23 mouse cellular contexts compared by ENCODE assay signal in genomic region chr9:106739056-106739455, GRCm38 (mm10). TPM values are rescaled to one million over a fixed set of nuclear protein-coding genes. Genes with fewer than 3 reads are reported as not detected.
DNase-seq lines count a peak whose midpoint lies in the region; ATAC-seq and TF ChIP-seq lines count a peak whose summit lies in the region.
"Had no signal": no experiment of that assay in that cellular context is flagged by ENCODE, and none has a peak within 500 bp of the region (broad histone marks: within the 10 kb centered on the region; RNA-seq: fewer than 3 reads in every experiment).

No protein-coding gene starts in this region.

- H3K36me3 ChIP-seq in liver, adult 2 months (ENCODE audit: control insufficient read depth, insufficient read depth, low read length): no peaks in the 10 kb centered on the region
- 0 out of 2 replicates have a peak, but pooled peaks cover 2% of the 10 kb centered on the region for H3K36me3 ChIP-seq in liver, embryonic 11.5 days (ENCODE audit: control insufficient read depth, insufficient read depth, low read length)
- H3K36me3 ChIP-seq in hindbrain, embryonic 12.5 days: no peaks in the 10 kb centered on the region; the same call in 1 of the 2 replicates
- H3K36me3 ChIP-seq: heart, embryonic 13.5 days had no signal

- no peak for TF ChIP-seq CTCF in cerebellum, adult 2 months (IDR thresholded peaks at IDR 0.05; ENCODE audit: borderline replicate concordance, insufficient read depth, low read depth, low read length)
- TF ChIP-seq CTCF in liver, adult 2 months (IDR thresholded peaks at IDR 0.05; ENCODE audit: low read depth, low read length): no peak

- no peak for TF ChIP-seq POLR2A in cerebellum, adult 2 months (IDR thresholded peaks at IDR 0.05; ENCODE audit: borderline replicate concordance, insufficient read depth, low read length)
- TF ChIP-seq POLR2A in liver, adult 2 months (IDR thresholded peaks at IDR 0.05; ENCODE audit: extremely low read depth, insufficient read depth, low read length): no peak

- peaks cover 6% of the 10 kb centered on the region; the same call in 1 of the 2 replicates for H3K4me1 ChIP-seq in cerebellum, adult 2 months (ENCODE audit: control insufficient read depth, insufficient read depth, low read length)
- H3K4me1 ChIP-seq in liver, adult 2 months (ENCODE audit: control insufficient read depth, insufficient read depth, low read length): peaks cover 14% of the 10 kb centered on the region
- no peaks in the 10 kb centered on the region for H3K4me1 ChIP-seq in liver, embryonic 11.5 days (replicated peaks; ENCODE audit: control insufficient read depth, insufficient read depth, low read length)
- peaks cover 2% of the 10 kb centered on the region; the same call in 1 of the 2 replicates for H3K4me1 ChIP-seq in brown adipose tissue, adult 24 weeks (ENCODE audit: control insufficient read depth, insufficient read depth, insufficient read length, low read length)
- H3K4me1 ChIP-seq in hindbrain, embryonic 12.5 days: no peaks in the 10 kb centered on the region
- H3K4me1 ChIP-seq: forebrain, embryonic 10.5 days; forebrain, embryonic 13.5 days; heart, embryonic 10.5 days; heart, embryonic 13.5 days; hindbrain, embryonic 15.5 days had no signal

- H3K4me3 ChIP-seq in cerebellum, adult 2 months (replicated peaks; ENCODE audit: insufficient read depth, low read depth, low read length): no peak overlapping the region
- no peak overlapping the region for H3K4me3 ChIP-seq in liver, adult 2 months (ENCODE audit: insufficient read depth, low read depth, low read length)
- H3K4me3 ChIP-seq in liver, embryonic 11.5 days (ENCODE audit: low read depth, low read length): no peak overlapping the region
- no peak overlapping the region for H3K4me3 ChIP-seq in brown adipose tissue, adult 24 weeks (ENCODE audit: insufficient read depth, low read depth, low read length)
- H3K4me3 ChIP-seq in hindbrain, embryonic 12.5 days: no peak overlapping the region
- H3K4me3 ChIP-seq: forebrain, embryonic 10.5 days; forebrain, embryonic 13.5 days; gastrocnemius, adult 2 months; heart, embryonic 10.5 days; heart, embryonic 13.5 days; hindbrain, embryonic 15.5 days had no signal

- no peaks in the 10 kb centered on the region for H3K27me3 ChIP-seq in cerebellum, adult 2 months (ENCODE audit: control insufficient read depth, insufficient read depth, low read length)
- H3K27me3 ChIP-seq in liver, adult 2 months (ENCODE audit: control insufficient read depth, insufficient read depth, low read length): no peaks in the 10 kb centered on the region
- no peaks in the 10 kb centered on the region for H3K27me3 ChIP-seq in liver, embryonic 11.5 days (replicated peaks; ENCODE audit: control insufficient read depth, insufficient read depth, low read length)
- no peaks in the 10 kb centered on the region for H3K27me3 ChIP-seq in hindbrain, embryonic 12.5 days
- H3K27me3 ChIP-seq: forebrain, embryonic 13.5 days; heart, embryonic 13.5 days; hindbrain, embryonic 15.5 days had no signal

- 77% methylated on average over 1 of the region's 1 CpGs for WGBS in cerebellum, adult 2 months
- 9% methylated on average over 1 of the region's 1 CpGs for WGBS in liver, adult 2 months
- WGBS in liver, embryonic 11.5 days: 75% methylated on average over 1 of the region's 1 CpGs
- WGBS in hindbrain, embryonic 12.5 days: 79% methylated on average over 1 of the region's 1 CpGs

- ATAC-seq in liver, embryonic 11.5 days (replicated peaks; ENCODE audit: low FRiP score): no peak
- no peak for ATAC-seq in hindbrain, embryonic 12.5 days (ENCODE audit: low FRiP score)
- ATAC-seq: activated CD4-positive, CD25-positive, alpha-beta regulatory T cell, adult 4 months; forebrain, embryonic 13.5 days; forebrain, embryonic 16.5 days; intestine, postnatal 0 days had no signal

- peaks cover 10% of the 10 kb centered on the region; the same call in 1 of the 2 replicates for H3K79me2 ChIP-seq in liver, adult 2 months (ENCODE audit: control insufficient read depth, insufficient read depth, low read length)

- DNase-seq in adrenal gland, adult 2 months: peak; percentile 24
- no peak for DNase-seq in adrenal gland, postnatal 36 days
- peak in 1 of 2 experiments; percentile 33 for DNase-seq in cerebellum, adult 2 months
- DNase-seq in cerebellum, postnatal 36 days: no peak
- DNase-seq in liver, adult 2 months (ENCODE audit: extremely low read depth, low read depth, low spot score): peak; percentile 99
- DNase-seq in liver, embryonic 11.5 days (ENCODE audit: low spot score): no peak
- DNase-seq: cerebellum, postnatal 10 days; gastrocnemius, adult 2 months; gastrocnemius, postnatal 14 days; heart, adult 18-20 months; heart, postnatal 14 days; heart, postnatal 4 days; kidney, adult 2 months had no signal

- H3K4me2 ChIP-seq in liver, embryonic 11.5 days: no peak overlapping the region
- no peak overlapping the region for H3K4me2 ChIP-seq in hindbrain, embryonic 12.5 days (replicated peaks)
- H3K4me2 ChIP-seq: forebrain, embryonic 13.5 days; heart, embryonic 13.5 days; hindbrain, embryonic 15.5 days had no signal

- H3K27ac ChIP-seq in cerebellum, adult 2 months (ENCODE audit: insufficient read depth, low read length): peak overlapping the region; percentile 19; the same call in 1 of the 2 replicates
- peak overlapping the region; percentile 95 for H3K27ac ChIP-seq in liver, adult 2 months (replicated peaks; ENCODE audit: insufficient read depth, low read depth, low read length)
- H3K27ac ChIP-seq in liver, embryonic 11.5 days (ENCODE audit: low read depth, low read length): no peak overlapping the region
- H3K27ac ChIP-seq in brown adipose tissue, adult 24 weeks (replicated peaks; ENCODE audit: low read depth, low read length): peak overlapping the region; percentile 60; the same call in 1 of the 2 replicates
- H3K27ac ChIP-seq in hindbrain, embryonic 12.5 days: no peak overlapping the region
- H3K27ac ChIP-seq: forebrain, embryonic 10.5 days; forebrain, embryonic 13.5 days; gastrocnemius, adult 2 months; heart, embryonic 10.5 days; heart, embryonic 13.5 days; hindbrain, embryonic 15.5 days had no signal

- no peak overlapping the region for H3K9ac ChIP-seq in liver, adult 2 months (ENCODE audit: low read depth, low read length)
- no peak overlapping the region for H3K9ac ChIP-seq in liver, embryonic 11.5 days (ENCODE audit: low read depth, low read length)
- H3K9ac ChIP-seq in hindbrain, embryonic 12.5 days: no peak overlapping the region
- H3K9ac ChIP-seq: forebrain, embryonic 13.5 days; heart, embryonic 13.5 days; hindbrain, embryonic 15.5 days had no signal

- no peaks in the 10 kb centered on the region for H3K9me3 ChIP-seq in liver, embryonic 11.5 days (ENCODE audit: control insufficient read depth, low read length)
- H3K9me3 ChIP-seq in hindbrain, embryonic 12.5 days (replicated peaks): no peaks in the 10 kb centered on the region; the same call in 1 of the 2 replicates
- H3K9me3 ChIP-seq: forebrain, embryonic 10.5 days; heart, embryonic 10.5 days; heart, embryonic 13.5 days; hindbrain, embryonic 15.5 days had no signal

RNA-seq across cellular contexts. Expression of gene Rad54l2, which starts 49.9 kb away (rescaled TPM):
- 10 to 100 TPM; 13.2 to 24.8 TPM for total RNA-seq in adrenal gland, adult 2 months (2021)
- polyA plus RNA-seq in adrenal gland, adult 2 months (2012; rRNA removed): 44.6 and 68.0 TPM in 2 replicates
- total RNA-seq in adrenal gland, postnatal 36 days (2021): 10 to 100 TPM; 20.4 to 25.2 TPM
- 10.7 and 12.3 TPM in 2 replicates for polyA plus RNA-seq in cerebellum, adult 2 months (2012; rRNA removed)
- total RNA-seq in liver, adult 2 months (2014; rRNA removed): 8.1 and 8.9 TPM in 2 replicates
- polyA plus RNA-seq in liver, adult 2 months (2012; rRNA removed): 16.4 and 21.5 TPM in 2 replicates
- 4.0 and 4.5 TPM in 2 replicates for polyA plus RNA-seq in liver, embryonic 11.5 days (2014; fragmentation: Nextera tagmentation; extraction: Ambion mirVana)
- 4.6 and 7.1 TPM in 2 replicates for polyA plus RNA-seq in brown adipose tissue, adult 24 weeks (2012; ENCODE audit: insufficient read depth, insufficient read length, missing spikeins)
- polyA plus RNA-seq in hindbrain, embryonic 12.5 days (2016; fragmentation: Nextera tagmentation; extraction: Ambion mirVana): 9.1 and 9.5 TPM in 2 replicates

RNA-seq across cellular contexts. Expression of gene Tex264, which starts 53.3 kb away (rescaled TPM):
- 100 to 1,000 TPM; 128 to 130 TPM for total RNA-seq in adrenal gland, adult 2 months (2021)
- polyA plus RNA-seq in adrenal gland, adult 2 months (2012; rRNA removed): 230 and 245 TPM in 2 replicates
- total RNA-seq in adrenal gland, postnatal 36 days (2021): 100 to 1,000 TPM; 109 to 149 TPM
- polyA plus RNA-seq in cerebellum, adult 2 months (2012; rRNA removed): 96.5 and 102 TPM in 2 replicates
- total RNA-seq in liver, adult 2 months (2014; rRNA removed): 52.6 and 63.1 TPM in 2 replicates
- 147 and 163 TPM in 2 replicates for polyA plus RNA-seq in liver, adult 2 months (2012; rRNA removed)
- 29.3 and 33.1 TPM in 2 replicates for polyA plus RNA-seq in liver, embryonic 11.5 days (2014; fragmentation: Nextera tagmentation; extraction: Ambion mirVana)
- polyA plus RNA-seq in brown adipose tissue, adult 24 weeks (2012; ENCODE audit: insufficient read depth, insufficient read length, missing spikeins): 61.1 and 85.1 TPM in 2 replicates
- 40.7 and 41.0 TPM in 2 replicates for polyA plus RNA-seq in hindbrain, embryonic 12.5 days (2016; fragmentation: Nextera tagmentation; extraction: Ambion mirVana)

Comparison
In these comparisons a context has a peak if more than half of its experiments do, and no peak if none do; other contexts are left out.
1. DNase-seq: peak in adrenal gland, adult 2 months (single experiment) and liver, adult 2 months (single experiment); none in adrenal gland, postnatal 36 days (0 of 2), cerebellum, postnatal 36 days (0 of 2) and liver, embryonic 11.5 days (single experiment).
2. H3K27ac ChIP-seq: peak in cerebellum, adult 2 months (single experiment), liver, adult 2 months (single experiment) and brown adipose tissue, adult 24 weeks (single experiment); none in liver, embryonic 11.5 days (single experiment) and hindbrain, embryonic 12.5 days (single experiment).